Mouse (Mus musculus): Measurements from ENCODE around the gene Htra1.

The Htra1 gene

DNA sequence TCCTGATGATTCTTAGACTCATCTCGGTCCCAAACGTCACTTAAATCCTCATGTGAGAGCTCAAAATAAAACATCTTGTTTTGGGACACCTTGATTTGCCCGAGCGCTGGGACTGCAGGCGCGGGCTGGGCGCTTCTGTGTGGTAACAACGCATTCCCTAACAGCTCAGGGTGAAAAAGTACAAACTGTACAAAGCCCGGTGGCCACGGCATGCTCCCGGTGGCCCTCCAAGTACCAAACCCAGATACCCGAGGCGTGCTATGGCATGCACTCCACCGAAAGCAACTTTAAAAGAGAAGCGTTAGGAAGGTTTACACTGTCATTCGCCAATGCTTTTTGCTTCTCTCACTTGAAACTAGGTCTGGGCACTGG lies 504 bp upstream of the Htra1 start:
- DNase-seq (ENCODE audit: low spot score in 2 of 2), result no peak

DNA sequence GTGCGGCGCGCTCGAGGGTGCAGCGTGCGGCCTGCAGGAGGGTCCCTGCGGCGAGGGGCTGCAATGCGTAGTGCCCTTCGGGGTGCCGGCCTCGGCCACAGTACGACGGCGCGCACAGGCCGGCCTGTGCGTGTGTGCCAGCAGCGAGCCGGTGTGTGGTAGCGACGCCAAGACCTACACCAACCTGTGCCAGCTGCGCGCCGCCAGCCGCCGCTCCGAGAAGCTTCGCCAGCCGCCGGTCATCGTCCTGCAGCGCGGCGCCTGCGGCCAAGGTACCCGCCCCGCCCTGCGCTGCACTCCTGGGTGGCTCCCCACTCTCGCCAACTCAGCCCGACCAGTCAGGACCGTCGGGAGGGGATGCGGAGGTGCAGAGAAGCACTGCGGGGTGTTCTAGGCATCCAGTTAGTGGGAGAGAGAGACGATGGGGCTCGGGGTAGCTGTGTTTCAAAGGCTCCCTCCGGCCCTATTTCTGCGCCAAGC lies 601 bp downstream of the Htra1 start:
- DNase-seq (ENCODE audit: low spot score in 2 of 2), result no peak

DNA sequence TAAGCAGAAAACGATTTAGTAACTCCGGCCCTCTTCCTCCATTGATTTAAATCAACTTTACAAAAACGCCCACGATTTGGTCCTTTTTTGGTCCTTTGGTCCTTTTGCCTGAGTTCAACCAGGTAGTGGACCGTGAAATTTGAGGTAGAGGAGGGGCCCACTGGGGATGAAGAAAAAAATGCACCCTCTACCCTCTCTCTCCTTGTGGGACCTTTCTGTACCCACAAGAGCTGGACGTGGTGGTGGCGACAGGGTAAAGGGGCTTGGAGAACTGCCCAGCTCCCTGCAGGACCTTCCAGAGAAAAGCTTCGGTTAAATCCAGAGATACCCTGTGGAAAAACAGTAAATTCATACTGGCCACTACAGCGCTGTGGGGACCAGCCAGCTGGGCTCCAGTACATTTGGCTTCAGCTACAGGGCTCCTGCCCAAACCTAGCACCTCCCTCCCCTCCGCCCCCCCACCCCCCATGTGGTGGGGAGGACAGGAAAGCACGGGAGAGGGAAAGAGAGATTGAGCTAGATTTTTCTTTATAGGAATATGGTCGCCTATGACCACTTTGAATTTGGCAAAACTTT lies 1.4 kb downstream of the Htra1 start:
- no peak for DNase-seq (ENCODE audit: low spot score in 2 of 2)

DNA sequence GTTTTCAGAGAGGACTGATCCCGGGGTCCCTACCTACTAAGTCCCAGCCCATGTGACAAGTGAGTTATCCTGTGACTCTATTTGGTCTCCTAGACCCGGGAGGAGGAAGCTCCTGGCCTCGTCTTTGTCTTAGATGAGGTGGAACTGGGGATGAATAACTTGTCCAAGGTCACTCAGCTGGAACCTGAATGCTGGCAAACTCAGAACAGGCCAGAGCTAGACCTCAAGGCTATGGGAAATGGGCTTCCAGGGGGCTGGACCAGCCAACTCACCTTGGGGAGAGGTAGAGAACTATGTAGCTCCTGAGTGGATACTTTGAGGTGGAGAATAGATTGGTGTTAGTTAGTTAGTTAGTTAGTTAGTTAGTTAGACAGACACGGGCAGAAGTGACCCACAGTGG lies 2.1 kb downstream of the Htra1 start:
- DNase-seq (ENCODE audit: low spot score in 2 of 2), result no peak

DNA sequence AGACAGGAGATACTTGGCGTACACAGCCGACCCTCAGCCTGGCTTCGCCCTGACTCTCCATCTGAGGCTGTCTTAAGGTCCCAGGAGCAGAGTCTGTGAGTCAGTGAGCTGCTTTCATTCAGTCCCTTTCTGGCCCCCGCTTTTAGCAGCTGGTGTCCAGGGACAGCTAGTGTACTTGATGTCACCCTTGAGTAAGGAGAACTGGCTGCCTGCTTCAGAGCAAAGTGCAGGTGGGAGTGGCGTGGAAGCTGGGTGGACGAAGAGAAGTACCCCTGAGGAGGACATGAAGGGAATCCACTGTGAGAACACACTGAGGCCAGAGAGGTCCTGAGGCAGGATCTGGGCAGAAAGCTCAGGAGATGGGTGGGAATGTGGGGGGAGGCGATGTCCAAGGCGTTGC lies 3.0 kb downstream of the Htra1 start:
- no peak for DNase-seq (ENCODE audit: low spot score in 2 of 2)

DNA sequence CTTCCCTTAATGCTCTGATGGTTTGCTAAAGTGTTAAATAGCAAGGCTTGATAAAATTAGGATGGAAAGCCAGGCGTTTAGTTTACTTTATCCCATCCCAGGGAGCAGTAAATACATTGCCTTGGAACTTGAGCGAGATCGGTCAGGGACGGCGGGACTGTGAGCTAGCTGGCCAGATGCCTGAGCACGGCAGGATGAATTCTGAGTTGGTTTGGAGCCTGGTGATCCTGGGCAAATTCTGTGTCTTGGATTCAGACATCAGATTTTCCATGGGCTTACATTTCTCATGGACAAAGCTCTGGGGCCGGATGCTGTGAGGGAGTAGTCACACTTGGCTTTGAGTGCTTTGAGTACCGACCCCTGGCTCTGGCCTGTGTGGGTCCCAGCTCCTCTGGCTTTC lies 4.8 kb downstream of the Htra1 start:
- DNase-seq (ENCODE audit: low spot score in 2 of 2), result no peak

DNA sequence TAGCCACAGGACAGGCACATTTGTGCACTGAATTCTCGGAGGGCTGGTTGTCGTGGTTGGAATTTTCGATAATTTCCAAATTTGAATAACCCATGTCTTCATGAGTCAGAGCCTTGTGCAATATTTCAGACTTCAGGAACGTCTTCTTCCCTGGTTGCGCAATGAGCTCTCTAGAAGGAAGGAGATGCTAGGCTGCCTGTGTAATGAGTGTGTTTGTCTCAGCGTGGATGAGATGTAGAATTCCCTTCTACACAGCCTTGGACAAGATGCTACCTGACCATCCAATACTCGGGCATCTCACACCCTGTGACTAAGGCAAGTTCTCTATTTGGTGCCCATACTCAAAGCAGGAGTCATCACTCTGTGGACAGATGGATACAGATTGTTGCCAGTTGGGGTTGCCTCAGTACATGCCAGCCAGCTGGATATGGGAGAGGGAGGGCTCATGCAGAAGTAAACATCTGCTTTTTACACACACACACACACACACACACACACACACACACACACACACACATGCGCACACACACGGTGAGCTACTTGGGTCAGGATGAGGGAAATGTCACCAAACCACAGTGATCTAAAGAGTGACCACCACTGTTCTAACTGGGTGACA lies 7.5 kb downstream of the Htra1 start:
- DNase-seq (ENCODE audit: low spot score in 2 of 2), result no peak

DNA sequence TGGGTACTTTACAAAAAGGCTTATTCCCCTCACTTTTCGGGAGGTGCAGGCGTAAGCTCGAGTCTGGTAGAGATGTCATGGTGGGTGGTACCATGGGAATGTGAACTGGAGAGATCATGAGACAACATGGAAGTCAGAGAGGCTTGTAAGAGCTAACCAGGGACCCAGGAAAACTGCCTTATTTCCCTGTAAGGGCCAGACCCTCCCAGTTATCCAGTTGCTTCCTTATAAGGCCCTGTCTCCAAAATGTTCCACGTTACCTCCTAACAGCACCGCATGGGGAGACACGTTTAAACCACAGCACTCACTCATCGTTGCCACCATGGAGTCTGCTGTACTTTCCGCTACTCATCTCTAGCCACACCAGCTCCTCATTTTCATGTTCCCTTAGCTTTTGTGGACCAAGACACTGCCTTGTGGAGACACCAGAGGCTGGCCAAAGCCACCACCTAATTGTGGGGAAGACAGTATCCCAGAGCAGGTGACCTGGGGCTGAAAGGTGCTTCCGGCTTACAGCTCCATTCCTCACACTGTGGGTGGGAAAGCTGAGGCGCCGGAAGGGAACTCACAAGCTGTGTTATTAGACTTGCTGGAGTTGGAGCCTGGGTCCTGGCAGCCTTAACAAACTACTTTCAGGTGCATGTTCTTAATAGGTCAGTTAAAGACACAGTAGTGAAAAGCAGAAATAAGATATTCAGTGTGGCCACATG lies 9.0 kb downstream of the Htra1 start:
- no peak for DNase-seq (ENCODE audit: low spot score in 2 of 2)

DNA sequence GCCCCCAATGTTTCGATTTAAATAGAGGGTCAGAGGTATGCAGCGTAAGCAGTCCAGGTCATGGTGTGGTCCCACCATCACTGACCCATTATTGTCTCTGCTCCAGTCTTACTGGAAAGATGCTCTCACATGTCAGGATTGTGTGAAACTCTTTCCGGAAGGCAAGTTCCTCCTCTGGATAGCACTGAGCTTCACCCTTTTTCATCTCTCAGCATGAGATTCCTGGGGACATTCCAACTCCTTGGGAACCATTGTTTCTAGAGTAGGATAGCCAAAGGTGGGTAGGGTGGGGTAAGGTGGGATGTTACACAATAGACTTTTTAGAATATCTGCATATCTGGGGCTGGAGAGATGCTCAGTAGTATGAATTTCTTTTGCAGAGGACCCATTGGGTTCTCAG lies 9.8 kb downstream of the Htra1 start:
- DNase-seq (ENCODE audit: low spot score in 2 of 2), result no peak

DNA sequence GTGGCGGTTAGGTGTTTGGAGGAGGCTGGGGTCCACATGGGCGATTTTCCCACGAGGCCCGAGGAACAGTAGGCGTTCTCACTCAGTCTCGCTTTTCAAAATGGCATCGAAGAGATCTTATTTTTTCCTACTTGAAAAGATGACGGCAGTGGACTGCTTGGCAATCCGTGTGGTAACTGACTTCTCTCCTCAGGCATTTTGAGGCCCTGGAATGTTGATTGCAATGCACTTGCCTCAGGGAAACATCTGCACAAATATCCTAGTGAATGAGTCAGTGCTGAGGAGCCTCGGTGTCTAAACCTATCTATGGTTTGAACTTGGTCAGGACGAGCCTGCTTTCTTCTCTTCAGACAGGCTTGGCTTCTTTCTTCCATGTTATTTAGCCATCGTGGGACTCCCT lies 10.4 kb downstream of the Htra1 start:
- no peak for DNase-seq (ENCODE audit: low spot score in 2 of 2)

DNA sequence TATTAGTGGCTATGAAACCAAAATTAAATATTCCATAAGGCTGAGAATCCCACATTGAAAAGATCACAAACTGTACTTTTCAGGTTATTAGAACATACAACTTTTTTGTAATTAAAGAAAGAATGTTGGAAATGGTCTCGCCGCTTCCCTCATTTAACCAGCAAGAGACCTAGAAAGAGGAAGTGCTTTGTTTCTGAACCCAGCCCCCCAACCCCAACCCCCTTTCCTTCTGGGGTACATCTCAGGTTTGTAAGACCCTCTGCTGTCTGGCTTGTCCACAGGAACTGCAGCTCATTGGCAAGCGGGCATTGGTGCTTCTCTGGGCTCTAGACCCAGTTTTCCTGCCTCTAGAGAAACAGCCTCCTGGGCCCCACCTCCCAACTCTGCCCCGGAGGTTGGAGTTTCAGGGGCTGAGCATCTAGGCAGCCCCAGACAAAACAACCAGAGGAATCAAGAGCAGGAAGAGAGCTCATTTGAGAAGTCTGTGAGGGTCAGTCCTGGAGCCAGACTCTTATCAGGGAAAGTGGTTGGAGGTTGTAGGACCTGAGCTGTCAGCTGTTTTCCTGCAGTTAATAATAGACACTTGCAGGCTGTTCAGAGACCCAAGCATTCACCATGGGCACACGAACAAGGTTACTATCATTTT lies 12.8 kb downstream of the Htra1 start:
- no peak for DNase-seq (ENCODE audit: low spot score in 2 of 2)

DNA sequence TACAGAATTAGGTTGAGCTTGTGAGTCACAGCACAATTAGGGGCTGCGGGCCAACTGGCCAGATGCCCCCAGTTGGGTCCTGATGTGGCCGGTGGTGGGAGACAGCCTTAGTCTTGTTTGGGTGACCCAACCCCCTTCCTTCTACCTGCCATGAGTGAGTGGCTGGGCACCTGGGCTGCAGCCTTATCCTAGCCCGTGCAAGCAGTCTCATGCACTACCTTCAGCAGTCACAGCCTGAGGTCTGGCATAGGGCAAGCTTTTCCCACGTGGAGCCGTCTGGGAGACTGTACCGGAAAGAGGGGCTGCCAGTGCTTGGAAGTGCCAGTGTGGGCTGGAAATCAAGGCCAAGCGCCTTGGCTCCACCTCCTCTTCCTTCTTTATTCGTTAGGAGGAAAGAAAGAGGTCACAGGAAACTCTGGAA lies 13.4 kb downstream of the Htra1 start:
- no peak for DNase-seq (ENCODE audit: low spot score in 2 of 2)

DNA sequence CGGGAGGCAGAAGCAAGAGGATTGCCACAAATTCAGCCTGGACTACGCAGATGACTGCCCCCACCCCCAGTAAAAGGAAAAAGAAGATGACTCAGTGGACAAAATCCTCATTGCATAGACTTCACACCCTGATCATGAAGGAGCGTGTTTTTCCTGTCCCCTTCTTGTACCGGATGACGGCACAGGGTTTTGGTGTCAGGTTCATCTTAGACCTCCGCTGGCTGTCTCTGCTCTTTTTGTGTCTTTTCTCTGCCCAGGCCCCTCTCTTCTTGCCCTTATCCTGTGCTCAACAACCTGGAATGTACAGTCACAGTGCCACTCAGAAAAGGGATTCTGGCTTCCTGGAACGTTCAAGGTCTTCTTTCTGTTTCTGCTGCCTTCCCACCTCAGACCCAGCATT lies 14.6 kb downstream of the Htra1 start:
- no peak for DNase-seq (ENCODE audit: low spot score in 2 of 2)

DNA sequence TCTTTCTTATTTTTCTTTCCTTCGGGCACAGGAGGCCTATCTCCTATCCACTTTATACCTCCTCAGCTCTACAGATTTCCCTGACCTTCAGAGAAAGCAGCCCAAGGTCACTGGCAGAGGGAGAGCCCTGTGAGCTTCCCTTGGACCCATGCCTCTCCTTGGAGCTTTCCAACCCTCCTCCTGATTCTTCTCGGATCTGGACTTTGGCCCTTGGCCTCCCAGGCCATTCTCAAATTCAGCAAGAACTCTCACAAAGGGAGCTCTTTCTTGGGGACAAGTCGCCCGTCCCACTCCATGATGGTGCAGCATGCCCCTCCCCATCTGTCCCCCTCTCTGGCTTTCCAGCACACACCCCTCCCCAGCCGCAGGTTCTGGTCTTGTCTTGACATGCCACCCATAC lies 15.1 kb downstream of the Htra1 start:
- DNase-seq (ENCODE audit: low spot score in 2 of 2), result no peak

DNA sequence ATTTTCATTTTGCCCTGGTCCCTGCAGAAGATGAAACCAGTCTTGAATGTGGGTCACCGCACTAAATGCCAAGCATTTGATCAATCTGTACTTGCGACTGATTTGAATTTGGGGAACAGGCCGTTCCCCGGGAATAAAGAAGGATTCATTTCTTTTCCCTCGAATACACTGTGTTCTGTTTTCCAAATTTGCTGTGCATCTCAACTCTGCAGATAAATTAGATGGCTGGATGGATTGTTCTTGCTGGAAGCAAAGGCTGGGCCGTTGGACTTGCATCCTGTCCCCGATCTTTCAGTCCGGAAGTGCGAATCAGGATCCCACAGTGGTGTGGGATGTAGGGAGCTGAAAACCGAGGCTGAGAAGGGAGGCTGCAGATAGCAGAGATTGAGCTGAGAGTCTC lies 17.5 kb downstream of the Htra1 start:
- DNase-seq (ENCODE audit: low spot score in 2 of 2), result no peak

DNA sequence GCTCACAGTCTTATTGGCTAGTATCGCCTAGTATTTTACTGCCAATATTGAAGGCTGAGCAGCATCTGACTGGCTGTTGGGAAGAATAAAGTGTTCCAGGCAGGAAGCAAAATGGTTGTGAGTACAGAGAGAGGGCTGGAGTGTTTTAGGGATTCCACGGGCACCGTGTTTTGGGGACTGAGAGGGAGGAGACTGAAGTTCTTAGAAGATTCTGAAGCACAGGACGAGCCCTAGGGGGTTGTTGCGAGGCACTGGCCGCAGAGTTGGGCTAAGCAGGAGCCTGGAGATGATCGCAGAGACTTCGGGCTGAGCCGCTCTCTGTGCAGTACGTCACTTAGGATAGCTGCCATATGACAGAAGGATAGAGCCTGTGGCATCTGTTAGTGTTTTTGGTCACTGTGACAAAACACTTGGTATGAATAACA lies 18.3 kb downstream of the Htra1 start:
- DNase-seq (ENCODE audit: low spot score in 2 of 2), result no peak

DNA sequence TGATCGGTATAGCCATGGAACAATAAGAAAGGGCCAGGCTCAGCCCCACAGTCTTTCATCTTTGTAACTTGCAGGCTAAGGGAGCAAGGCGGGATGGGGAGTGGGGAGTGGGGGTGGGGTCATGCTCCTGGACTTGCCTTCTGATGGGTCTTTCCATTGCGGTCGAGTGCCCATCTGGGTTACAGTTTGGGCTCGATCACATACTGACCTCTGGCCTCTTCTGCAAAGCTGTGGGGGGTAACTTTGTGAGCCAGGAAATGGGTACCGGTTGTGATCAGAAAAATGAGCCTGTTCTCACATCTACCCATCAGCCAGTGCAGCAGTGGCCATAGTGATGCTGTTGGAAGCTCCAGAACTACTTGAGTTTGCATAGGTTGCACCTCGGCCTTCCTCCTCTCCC lies 22.6 kb downstream of the Htra1 start:
- DNase-seq (ENCODE audit: low spot score in 2 of 2), result no peak

DNA sequence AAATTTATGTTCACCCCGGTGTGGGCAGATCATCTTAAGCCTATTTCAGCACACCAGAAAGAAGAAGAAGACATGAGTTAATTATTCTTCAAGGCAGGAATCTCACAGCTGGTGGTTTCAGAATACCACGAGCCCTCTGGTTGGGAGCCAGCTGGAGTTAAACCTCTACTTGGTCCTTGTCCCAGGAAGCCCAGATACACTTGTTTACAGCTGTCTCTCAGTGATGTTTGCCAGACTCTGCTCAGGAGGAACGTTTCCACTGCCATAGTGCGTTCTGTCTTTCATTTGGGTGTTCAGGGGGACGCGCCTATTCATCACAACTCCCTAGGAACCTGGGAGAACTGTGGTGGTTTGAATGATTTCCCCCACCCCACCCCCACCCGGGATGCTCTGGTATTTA lies 24.0 kb downstream of the Htra1 start:
- DNase-seq (ENCODE audit: low spot score in 2 of 2), result no peak

DNA sequence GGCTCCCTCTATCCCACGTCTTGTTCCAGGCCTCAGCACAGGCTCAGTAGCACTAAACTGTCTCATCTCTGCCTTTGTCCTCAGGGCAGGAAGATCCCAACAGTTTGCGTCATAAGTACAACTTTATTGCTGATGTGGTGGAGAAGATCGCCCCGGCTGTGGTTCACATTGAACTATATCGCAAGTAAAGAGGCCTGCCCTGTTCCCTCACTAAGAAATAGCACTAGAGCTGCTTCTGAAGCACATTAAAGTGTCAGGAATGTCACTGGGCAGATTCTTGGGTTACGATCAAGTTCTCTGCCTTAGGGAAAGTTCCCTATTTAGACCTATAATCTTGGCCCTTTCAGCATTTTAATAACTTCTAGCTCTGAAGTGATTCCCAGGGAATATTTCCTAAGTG lies 25.5 kb downstream of the Htra1 start:
- no peak for DNase-seq (ENCODE audit: low spot score in 2 of 2)

DNA sequence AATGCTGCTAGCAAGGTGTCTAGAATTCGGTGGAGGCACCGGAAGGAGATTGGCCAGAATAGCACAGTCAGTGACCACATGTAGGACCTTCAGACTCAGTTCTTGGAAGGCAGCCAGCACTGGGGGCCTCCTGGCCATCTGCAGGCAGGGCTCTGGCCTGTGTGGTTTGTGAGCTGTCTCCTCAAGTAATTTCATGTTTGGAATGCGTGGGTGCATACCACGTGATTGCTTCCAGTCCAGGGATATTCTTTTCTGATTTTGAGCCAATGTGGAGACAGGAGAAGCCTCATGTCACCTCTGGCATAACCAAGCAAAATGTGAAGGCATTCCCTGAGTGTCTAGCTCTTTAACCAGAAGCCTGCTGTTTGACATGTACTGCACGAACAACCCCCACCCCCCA lies 28.8 kb downstream of the Htra1 start:
- no peak for DNase-seq (ENCODE audit: low spot score in 2 of 2)

DNA sequence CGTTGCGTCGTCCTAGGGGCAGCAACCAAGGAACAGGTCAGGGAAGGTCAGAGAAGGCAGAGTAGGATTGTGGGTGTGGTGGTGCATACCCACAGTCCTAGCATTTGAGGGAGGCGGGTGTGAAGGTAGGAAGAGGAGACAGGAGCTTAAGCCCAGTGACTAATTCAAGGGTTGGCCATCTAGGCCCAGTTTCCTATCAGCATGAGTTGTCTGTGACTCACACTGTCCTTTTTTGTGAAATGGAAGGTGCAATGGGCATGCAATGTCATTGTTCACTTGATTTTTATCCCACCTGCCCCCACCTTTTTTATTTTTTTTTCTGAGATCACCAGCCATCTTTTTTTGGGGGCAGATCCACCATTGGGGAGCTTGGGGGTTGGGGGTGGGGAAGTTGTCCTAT lies 29.5 kb downstream of the Htra1 start:
- no peak for DNase-seq (ENCODE audit: low spot score in 2 of 2)

DNA sequence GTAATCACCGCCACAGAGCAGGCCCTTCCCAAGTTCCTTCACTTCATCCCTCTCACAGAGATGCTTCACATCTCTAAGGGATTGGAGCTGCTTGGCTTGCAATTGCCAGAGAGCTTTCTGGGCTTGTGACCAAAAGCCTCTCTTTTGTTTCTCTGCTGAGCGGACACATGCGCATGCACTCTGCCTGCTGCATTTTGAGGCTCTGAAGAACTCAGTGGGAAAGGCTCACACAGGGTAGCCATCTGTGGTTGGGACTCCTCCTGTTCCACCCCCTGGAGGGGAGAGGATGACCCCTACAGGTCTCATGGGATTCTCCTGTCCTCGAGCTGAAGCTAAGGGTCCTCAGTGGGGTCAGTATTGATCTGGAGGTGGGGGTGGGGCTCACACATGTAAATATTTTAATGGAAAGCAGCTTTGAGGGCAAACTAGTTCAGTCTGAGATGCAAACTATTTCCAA lies 30.0 kb downstream of the Htra1 start:
- no peak for DNase-seq (ENCODE audit: low spot score in 2 of 2)

DNA sequence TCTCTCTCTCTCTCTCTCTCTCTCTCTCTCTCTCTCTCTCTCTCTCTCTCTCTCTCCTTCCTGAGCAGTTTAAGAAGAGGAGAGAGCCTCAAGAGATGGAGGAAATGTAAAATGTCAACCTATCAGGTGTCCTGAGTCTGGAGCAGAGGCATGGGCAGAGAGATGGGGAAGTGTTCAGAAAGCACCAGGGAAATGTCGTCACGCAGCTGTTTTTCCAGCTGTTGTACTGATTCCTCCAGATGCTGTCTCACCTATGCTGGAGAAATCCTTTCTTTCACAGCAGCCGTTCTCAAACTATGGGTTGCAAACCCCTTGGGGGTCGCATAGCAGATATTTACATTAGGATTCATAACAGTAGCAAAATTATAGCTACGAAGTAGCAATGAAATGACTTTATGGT lies 30.5 kb downstream of the Htra1 start:
- no peak for DNase-seq (ENCODE audit: low spot score in 2 of 2)

All from natural killer cell, adult 2 months (primary cell).